Mouse (Mus musculus): Measurements from ENCODE around the gene Nbea. TPM values are rescaled to one million over a fixed set of nuclear protein-coding genes. Genes with fewer than 3 reads are reported as not detected.
A peak's percentile ranks its signal among the peaks of the same experiment; 100 is the strongest.

Nbea gene
- 17.3 and 30.7 TPM in 2 replicates for total RNA-seq (2014; rRNA removed; ENCODE audit: low replicate concordance)
- 5.6 and 6.0 TPM in 2 replicates for polyA plus RNA-seq (2015; fragmentation: Nextera tagmentation; extraction: Ambion mirVana)

- Histone ChIP-seq H3K4me2 (ENCODE audit: low read depth, low read length) (peak within 1 kb of the TSS; percentile 87), H3K27ac (ENCODE audit: low read depth) (peak within 1 kb of the TSS; percentile 84), H3K9me3 (replicated peaks; ENCODE audit: control insufficient read depth, low read length) (no peaks in the 10 kb centered on the region), H3K4me1 (ENCODE audit: control insufficient read depth, insufficient read depth) (peaks cover 16% of the 10 kb centered on the region; the same call in 1 of the 2 replicates), H3K4me3 (ENCODE audit: low read depth, low read length) (peak within 1 kb of the TSS; percentile 97), H3K9ac (replicated peaks; ENCODE audit: low read depth, low read length) (peak within 1 kb of the TSS; percentile 93), H3K27me3 (ENCODE audit: control insufficient read depth, insufficient read depth, low read length) (no peaks in the 10 kb centered on the region), H3K36me3 (replicated peaks; ENCODE audit: control insufficient read depth, insufficient read depth, low read length) (no peaks in the 10 kb centered on the region)
- peak; percentile 67 for DNase-seq (ENCODE audit: low spot score)
- under 1% methylated on average over 109 of the region's 131 CpGs for WGBS
- TF ChIP-seq EP300 (IDR thresholded peaks at IDR 0.05; ENCODE audit: low read depth) (no peak), CTCF (IDR thresholded peaks at IDR 0.05; ENCODE audit: low read depth) (peak; percentile 43)
- peak; percentile 86 for ATAC-seq (ENCODE audit: insufficient read depth, low read depth)
Measured at GRCm38 (mm10) chr3:56183159-56184133, at the start of gene Nbea. Gene Nbea, minus strand, starts transcription at chr3:56183701.

- ATAC-seq (ENCODE audit: insufficient read depth, low read depth) (peak; percentile 47; the same call in 1 of the 2 replicates), DNase-seq (ENCODE audit: low spot score) (peak; percentile 31)
- no peaks in the 10 kb centered on the region for H3K9me3 ChIP-seq (replicated peaks; ENCODE audit: control insufficient read depth, low read length)
- H3K4me3 ChIP-seq (ENCODE audit: low read depth, low read length), result no peak overlapping the region
- TF ChIP-seq EP300 (IDR thresholded peaks at IDR 0.05; ENCODE audit: low read depth) (no peak), CTCF (IDR thresholded peaks at IDR 0.05; ENCODE audit: low read depth) (no peak)
- no peak overlapping the region for H3K9ac ChIP-seq (replicated peaks; ENCODE audit: low read depth, low read length)
- H3K27me3 ChIP-seq (ENCODE audit: control insufficient read depth, insufficient read depth, low read length), result no peaks in the 10 kb centered on the region
- H3K4me2 ChIP-seq (ENCODE audit: low read depth, low read length), result no peak overlapping the region
- 5% methylated on average over 1 of the region's 1 CpGs for WGBS
- H3K36me3 ChIP-seq (replicated peaks; ENCODE audit: control insufficient read depth, insufficient read depth, low read length), result no peaks in the 10 kb centered on the region
- no peak overlapping the region for H3K27ac ChIP-seq (ENCODE audit: low read depth)
- no peaks in the 10 kb centered on the region for H3K4me1 ChIP-seq (ENCODE audit: control insufficient read depth, insufficient read depth)
Measured at GRCm38 (mm10) chr3:56229283-56229682, 45.8 kb upstream of the Nbea start.

GRCm38 (mm10) chr3:56215989-56216388 lies 32.5 kb upstream of the Nbea start:
- TF ChIP-seq EP300 (IDR thresholded peaks at IDR 0.05; ENCODE audit: low read depth), result no peak
- no peak for TF ChIP-seq CTCF (IDR thresholded peaks at IDR 0.05; ENCODE audit: low read depth)
- Histone ChIP-seq H3K27ac (ENCODE audit: low read depth) (no peak overlapping the region), H3K4me2 (ENCODE audit: low read depth, low read length) (no peak overlapping the region), H3K4me3 (ENCODE audit: low read depth, low read length) (no peak overlapping the region), H3K9ac (replicated peaks; ENCODE audit: low read depth, low read length) (no peak overlapping the region), H3K36me3 (replicated peaks; ENCODE audit: control insufficient read depth, insufficient read depth, low read length) (no peaks in the 10 kb centered on the region), H3K4me1 (ENCODE audit: control insufficient read depth, insufficient read depth) (0 out of 2 replicates have a peak, but pooled peaks cover 5% of the 10 kb centered on the region), H3K27me3 (ENCODE audit: control insufficient read depth, insufficient read depth, low read length) (no peaks in the 10 kb centered on the region), H3K9me3 (replicated peaks; ENCODE audit: control insufficient read depth, low read length) (no peaks in the 10 kb centered on the region)
- ATAC-seq (ENCODE audit: insufficient read depth, low read depth) (no peak), DNase-seq (ENCODE audit: low spot score) (no peak)
- WGBS, result 19% methylated on average over 2 of the region's 2 CpGs

- no peak for ATAC-seq (ENCODE audit: insufficient read depth, low read depth)
- no peaks in the 10 kb centered on the region for H3K9me3 ChIP-seq (replicated peaks; ENCODE audit: control insufficient read depth, low read length)
- no peak for TF ChIP-seq CTCF (IDR thresholded peaks at IDR 0.05; ENCODE audit: low read depth)
- TF ChIP-seq EP300 (IDR thresholded peaks at IDR 0.05; ENCODE audit: low read depth), result no peak
- H3K4me3 ChIP-seq (ENCODE audit: low read depth, low read length), result no peak overlapping the region
- no peak overlapping the region for H3K9ac ChIP-seq (replicated peaks; ENCODE audit: low read depth, low read length)
- DNase-seq (ENCODE audit: low spot score), result no peak
- H3K36me3 ChIP-seq (replicated peaks; ENCODE audit: control insufficient read depth, insufficient read depth, low read length), result no peaks in the 10 kb centered on the region
- 80% methylated on average over 6 of the region's 6 CpGs for WGBS
- no peaks in the 10 kb centered on the region for H3K4me1 ChIP-seq (ENCODE audit: control insufficient read depth, insufficient read depth)
- H3K27me3 ChIP-seq (ENCODE audit: control insufficient read depth, insufficient read depth, low read length), result no peaks in the 10 kb centered on the region
- H3K27ac ChIP-seq (ENCODE audit: low read depth), result no peak overlapping the region
- H3K4me2 ChIP-seq (ENCODE audit: low read depth, low read length), result no peak overlapping the region
Measured at GRCm38 (mm10) chr3:56203968-56204367, 20.5 kb upstream of the Nbea start.

- H3K4me3 ChIP-seq (ENCODE audit: low read depth, low read length), result no peak overlapping the region
- H3K36me3 ChIP-seq (replicated peaks; ENCODE audit: control insufficient read depth, insufficient read depth, low read length), result no peaks in the 10 kb centered on the region
- ATAC-seq (ENCODE audit: insufficient read depth, low read depth) (no peak), DNase-seq (ENCODE audit: low spot score) (no peak)
- H3K9ac ChIP-seq (replicated peaks; ENCODE audit: low read depth, low read length), result no peak overlapping the region
- H3K4me1 ChIP-seq (ENCODE audit: control insufficient read depth, insufficient read depth), result peaks cover 4% of the 10 kb centered on the region; the same call in 1 of the 2 replicates
- H3K27ac ChIP-seq (ENCODE audit: low read depth), result no peak overlapping the region
- no peaks in the 10 kb centered on the region for H3K27me3 ChIP-seq (ENCODE audit: control insufficient read depth, insufficient read depth, low read length)
- 63% methylated on average over 1 of the region's 1 CpGs for WGBS
- TF ChIP-seq CTCF (IDR thresholded peaks at IDR 0.05; ENCODE audit: low read depth) (no peak), EP300 (IDR thresholded peaks at IDR 0.05; ENCODE audit: low read depth) (no peak)
- H3K4me2 ChIP-seq (ENCODE audit: low read depth, low read length), result no peak overlapping the region
- no peaks in the 10 kb centered on the region for H3K9me3 ChIP-seq (replicated peaks; ENCODE audit: control insufficient read depth, low read length)
Measured at GRCm38 (mm10) chr3:56188238-56188637, 4.7 kb upstream of the Nbea start.

All from heart, postnatal 0 days (tissue).